Mouse (Mus musculus): ENCODE measurements around the gene Prickle1. TPM values are rescaled to one million over a fixed set of nuclear protein-coding genes. Genes with fewer than 3 reads are reported as not detected.

The Prickle1 gene
- polyA plus RNA-seq, 1 experiment from 2014 or later, result 8.0 TPM

Other genes starting within 250 kb of the Prickle1 start
- 184 and 189 TPM in 2 replicates for gene Zcrb1, start 197.6 kb downstream of the Prickle1 start, polyA plus RNA-seq (2015; fragmentation: Nextera tagmentation; extraction: Ambion mirVana)
- 58.7 TPM in 2 replicates for gene Pphln1, start 197.5 kb downstream of the Prickle1 start, polyA plus RNA-seq (2015; fragmentation: Nextera tagmentation; extraction: Ambion mirVana)